Mouse (Mus musculus) cortical plate, adult 2 months (tissue): Measurements from ENCODE around the gene Fbxl19.

Experiments used
- CTCF ChIP-seq: fragments of 200-500 bp; IDR thresholded peaks from 2 replicates; pipeline ENCODE4 v1.5.1; 2011; ENCODE audit warnings: mild to moderate bottlenecking, control low read depth, low read length; ENCODE audit not compliant: insufficient read depth; ENCODE audit errors: extremely low read depth
- POLR2A ChIP-seq: fragments of 200-500 bp; IDR thresholded peaks from 2 replicates; pipeline ENCODE4 v1.6.1; 2011; ENCODE audit warnings: mild to moderate bottlenecking, low read length, control low read depth; ENCODE audit not compliant: insufficient read depth; ENCODE audit errors: extremely low read depth

GRCm38 (mm10) chr7:127753741-127754140 is 9.4 kb downstream of the Fbxl19 start:
- TF ChIP-seq POLR2A: no peak
- TF ChIP-seq CTCF: no peak
